Mouse (Mus musculus): Measurements from ENCODE around the gene Bcl6b.

DNA sequence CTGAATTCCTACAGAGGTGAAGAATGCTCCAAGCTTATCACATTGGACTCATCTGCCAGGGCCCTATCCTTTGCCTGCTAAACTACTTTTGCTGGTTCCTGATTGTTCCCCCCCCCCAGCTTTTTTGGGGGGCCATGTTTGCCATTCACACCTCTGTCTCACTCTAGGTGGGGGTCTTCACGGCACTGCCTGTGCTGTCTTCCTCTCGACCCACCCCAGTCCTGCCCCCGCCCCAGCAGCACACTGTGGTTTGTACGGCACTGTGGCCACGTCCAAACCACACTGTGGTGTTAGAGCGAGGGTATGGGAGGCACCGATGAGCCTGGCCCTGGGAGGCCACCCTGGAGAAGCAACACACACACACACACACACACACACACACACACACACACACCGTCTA, 4.9 kb upstream of the Bcl6b start:
- TF ChIP-seq EP300 (IDR thresholded peaks at IDR 0.05; ENCODE audit: insufficient read depth, low read depth, low read length) (no peak), POLR2A (IDR thresholded peaks at IDR 0.05; ENCODE audit: insufficient read depth, low read length) (no peak)

Measured in ES-Bruce4 (cell line).